Mouse (Mus musculus): ENCODE results near the gene Ddx60. TPM values are rescaled to one million over a fixed set of nuclear protein-coding genes. Genes with fewer than 3 reads are reported as not detected.

Ddx60 gene
- total RNA-seq, 2 experiments from 2014 or later = 0.72 to 1.4 TPM

DNA sequence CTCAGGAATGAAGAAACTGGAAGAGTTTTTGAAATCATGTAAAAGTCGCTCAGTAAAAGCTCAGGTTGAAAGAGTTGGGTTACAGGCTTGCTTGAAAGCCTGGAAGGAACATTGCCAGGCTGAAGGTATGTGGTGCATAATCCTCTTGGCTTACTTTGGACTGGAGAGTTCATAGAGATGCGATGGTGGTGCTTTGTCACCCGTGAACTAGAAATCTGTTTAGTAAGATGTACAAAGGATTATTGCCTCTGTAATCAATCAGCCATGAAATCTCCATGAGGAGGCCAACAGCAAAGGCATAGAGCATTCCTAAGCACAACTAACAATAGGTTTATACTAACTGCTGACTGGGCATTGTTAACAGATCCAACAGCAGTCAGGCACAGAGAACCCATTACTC is 41.7 kb downstream of the Ddx60 start:
- DNase-seq (ENCODE audit: low spot score in 2 of 2) = no peak
- intact Hi-C loops (cut with DNase I) = no loop called here

DNA sequence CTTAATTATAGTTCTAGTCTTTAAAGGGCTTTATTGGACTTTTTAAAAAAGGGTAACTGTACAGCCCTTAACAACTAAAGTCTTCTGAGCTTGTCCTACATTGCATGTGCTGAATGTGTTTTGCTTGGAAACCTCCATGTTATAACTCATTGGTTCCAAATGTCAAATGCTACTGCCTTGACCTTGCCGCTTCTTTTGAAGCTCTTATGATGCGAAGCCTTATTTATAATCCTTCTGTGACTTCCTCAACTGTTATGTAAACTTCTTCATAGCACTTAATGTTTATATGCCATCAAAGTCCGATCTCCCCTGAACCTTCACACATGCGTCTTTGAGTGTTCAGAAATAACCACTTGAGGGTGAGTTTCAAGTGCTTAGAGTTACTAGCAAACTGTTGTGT is 57.1 kb downstream of the Ddx60 start:
- DNase-seq (ENCODE audit: low spot score in 2 of 2) = no peak
- intact Hi-C loops (cut with DNase I) = no loop called here

DNA sequence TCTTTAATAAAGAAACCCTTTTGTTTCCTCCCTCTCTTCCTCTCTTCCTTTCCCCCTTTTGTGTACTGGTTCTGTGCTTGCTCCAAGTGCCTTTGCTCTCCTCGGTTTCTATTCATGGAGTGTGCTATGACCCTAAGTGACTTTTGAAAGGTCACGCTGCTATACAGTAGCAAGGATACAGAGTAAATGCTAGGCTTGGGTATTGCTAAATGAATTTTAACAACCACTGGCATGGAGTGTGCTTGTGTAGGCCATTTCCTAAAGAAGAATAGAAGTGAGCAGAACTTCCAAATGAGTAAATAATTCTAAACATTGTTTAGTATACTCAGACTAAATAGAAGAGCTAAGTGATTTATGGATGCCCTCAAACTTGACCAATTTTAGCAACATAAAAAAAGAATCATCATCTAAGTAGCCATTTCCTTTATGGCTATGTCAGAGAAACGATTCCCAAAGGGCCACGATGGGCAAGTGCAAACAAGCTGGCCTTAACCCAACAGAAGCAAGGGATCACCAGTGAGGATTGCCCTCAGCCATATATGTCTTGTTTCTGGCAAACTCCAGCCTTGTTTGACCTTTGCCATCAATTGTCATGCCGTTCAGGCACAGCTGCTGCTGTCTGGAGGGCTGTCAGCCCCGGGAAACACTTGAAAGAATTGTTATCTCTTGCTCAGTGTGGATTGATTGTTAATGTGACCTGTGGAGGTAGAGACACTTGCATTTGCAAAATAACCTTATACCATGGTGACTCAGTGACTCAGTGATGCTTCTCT is 58.0 kb downstream of the Ddx60 start:
- no peak for DNase-seq (ENCODE audit: low spot score in 2 of 2)
- intact Hi-C loops (cut with DNase I) = no loop called here

DNA sequence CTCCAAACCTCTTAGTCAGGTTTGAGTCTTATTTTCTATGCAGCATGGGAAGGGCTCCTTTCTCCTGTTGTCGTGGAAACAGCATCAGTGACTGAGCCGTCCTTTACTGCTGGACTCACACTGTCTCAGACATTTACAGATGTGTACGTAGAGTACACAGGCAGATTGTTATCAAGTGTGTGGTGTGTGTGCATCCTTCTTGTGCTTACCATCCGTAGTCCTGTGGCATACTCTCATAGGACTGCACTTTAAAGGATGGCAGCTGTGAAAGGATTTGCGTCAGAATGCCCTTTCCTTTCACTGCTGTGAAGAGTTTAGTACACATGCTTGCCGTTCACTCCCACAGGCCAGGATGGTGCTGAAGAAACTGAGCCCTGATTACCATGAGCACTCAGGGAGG is 61.6 kb downstream of the Ddx60 start:
- intact Hi-C loops (cut with DNase I) = no loop called here
- DNase-seq (ENCODE audit: low spot score in 2 of 2) = no peak

DNA sequence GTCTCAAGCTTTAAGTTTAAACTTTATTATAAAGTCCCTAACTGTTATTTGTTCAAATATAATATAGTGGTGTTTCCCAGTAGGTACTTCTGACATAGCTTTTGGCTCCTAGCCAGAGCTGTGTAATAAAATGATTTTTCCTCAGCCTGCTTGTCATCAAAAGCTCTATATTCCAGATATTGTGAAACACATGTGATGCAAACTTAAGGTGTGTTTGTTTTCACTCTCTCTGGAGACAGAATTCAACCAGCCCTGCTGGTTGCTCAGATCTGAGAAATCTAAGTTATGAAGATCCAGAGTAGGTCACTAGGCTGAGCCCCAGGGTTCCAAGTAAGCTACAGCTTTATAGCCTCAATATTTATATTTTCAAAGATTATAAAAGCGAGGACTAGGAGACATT is 64.9 kb downstream of the Ddx60 start:
- no peak for DNase-seq (ENCODE audit: low spot score in 2 of 2)
- intact Hi-C loops (cut with DNase I) = no loop called here

DNA sequence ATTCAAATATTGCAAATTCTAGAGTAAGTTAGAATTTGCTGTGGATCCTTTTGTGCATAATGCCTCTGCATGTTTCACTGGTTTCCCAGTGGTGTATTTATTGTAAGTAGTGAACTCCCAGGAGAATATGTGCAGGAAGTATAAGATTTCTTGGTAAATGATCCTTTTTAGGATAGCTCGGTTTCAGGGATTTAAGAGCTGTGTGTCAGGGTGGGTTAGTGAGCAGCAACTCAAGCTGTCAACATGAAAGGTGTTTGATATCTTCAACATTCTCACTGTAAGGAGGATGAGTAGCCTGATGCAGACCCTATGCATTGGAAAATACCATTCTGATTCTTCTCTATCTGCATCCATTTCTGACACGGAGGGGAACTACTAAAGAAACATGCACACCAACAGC is 69.2 kb downstream of the Ddx60 start:
- intact Hi-C loops (cut with DNase I) = no loop called here
- DNase-seq (ENCODE audit: low spot score in 2 of 2) = no peak

DNA sequence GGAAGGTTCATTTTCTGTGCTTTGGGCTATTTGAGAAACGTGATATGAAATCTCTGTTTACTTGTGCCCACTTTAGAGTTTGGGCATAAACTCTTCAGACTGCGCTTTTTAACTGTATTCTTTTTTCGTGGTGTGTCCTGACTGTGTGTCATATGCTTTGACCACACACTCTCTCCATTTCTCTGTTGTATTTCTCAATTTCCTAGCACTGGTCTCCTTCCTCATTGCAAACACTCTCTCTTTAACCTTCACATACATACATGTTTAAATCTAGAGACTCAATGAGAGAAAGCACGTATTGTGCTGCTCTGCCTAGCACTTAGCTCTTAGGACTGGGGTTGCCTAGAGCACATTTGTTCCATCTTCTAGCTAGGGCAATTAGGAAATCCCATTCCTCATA is 86.3 kb downstream of the Ddx60 start:
- intact Hi-C loops (cut with DNase I) = no loop called here
- no peak for DNase-seq (ENCODE audit: low spot score in 2 of 2)

DNA sequence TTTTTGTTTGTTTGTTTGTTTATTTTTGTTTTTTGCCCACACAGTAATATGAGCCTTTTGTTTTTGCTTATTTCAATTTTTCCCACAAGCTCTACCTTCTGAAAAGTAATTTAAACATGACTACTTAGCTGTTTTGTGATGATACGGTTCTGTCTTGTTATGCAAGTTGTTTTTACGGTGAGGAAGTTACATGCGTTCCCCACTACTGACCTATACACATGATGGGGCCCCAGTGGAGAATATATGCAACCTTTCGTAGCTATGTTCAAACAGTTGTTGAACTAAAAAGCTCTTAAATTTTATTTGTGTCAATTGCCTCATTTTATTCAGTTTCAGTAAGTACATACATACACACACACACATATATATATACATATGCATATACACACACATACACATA is 86.7 kb downstream of the Ddx60 start:
- intact Hi-C loops (cut with DNase I) = no loop called here

DNA sequence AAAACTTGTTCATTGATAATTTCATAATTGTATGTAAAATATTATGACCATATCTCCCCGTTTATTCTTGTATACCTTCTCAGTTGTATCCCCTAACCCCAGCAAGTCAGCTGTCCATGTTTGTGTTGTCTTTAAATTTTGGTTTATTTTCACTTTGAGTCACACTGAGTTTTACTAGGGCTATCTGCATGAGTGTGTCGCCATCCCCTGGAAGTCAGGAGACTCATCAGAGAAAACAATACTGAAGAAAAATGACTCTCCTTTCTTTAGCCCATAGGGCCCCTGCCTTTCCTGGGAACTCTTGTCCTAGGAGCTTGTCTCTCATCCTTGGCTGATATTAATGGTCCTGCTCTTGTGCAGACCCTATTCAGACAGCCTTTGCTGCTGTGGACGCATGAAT is 106.5 kb downstream of the Ddx60 start:
- no peak for DNase-seq (ENCODE audit: low spot score in 2 of 2)
- intact Hi-C loops (cut with DNase I) = no loop called here

More for the DNA sequence above, 86.7 kb downstream of the Ddx60 start:
- DNase-seq (ENCODE audit: low spot score in 2 of 2) = no peak

DNA sequence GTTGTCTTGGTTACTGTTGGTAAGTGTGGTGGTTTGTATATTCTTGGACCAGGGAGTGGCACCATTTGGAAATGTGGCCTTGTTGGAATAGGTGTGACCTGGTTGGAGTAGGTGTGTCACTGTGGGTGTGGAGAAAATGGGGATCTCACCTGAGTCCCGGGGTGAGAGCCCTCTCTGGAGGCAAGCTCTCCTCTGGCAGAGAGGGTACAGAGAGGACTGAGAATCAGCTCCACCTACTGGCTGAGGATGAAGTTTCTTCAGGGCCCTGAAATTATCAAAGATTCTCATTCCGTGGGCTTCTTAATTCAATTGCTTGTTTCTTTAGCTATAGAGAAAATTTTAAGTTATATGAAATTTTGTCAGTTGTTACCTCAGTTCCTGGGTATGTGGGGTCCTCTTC is 118.9 kb downstream of the Ddx60 start:
- no peak for DNase-seq (ENCODE audit: low spot score in 2 of 2)

DNA sequence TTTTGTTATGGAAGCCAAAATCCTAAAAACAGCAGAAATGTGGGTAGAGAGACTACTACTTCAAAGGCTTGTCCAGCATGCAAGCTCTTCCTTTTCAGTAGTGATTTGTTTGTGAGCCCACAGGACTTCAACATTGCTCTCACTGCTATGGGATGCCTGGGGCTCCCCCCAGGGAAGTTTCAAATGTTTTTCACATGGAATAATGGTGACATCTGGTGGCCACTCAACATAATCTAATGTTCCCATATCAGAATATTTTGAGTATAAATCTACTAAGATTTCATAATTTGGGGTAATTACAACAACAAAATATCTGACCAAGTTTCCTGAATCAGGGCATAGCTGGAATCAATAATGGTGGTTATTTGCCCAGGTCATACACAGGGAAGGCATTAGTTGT is 132.5 kb downstream of the Ddx60 start:
- intact Hi-C loops (cut with DNase I) = loop anchor here (2.0 to 5.0 kb wide), 2 partner anchors 166 to 518 kb away; no protein-coding TSS in a partner anchor
- DNase-seq (ENCODE audit: low spot score in 2 of 2) = no peak

More for the DNA sequence above, 118.9 kb downstream of the Ddx60 start:
- intact Hi-C loops (cut with DNase I) = no loop called here

DNA sequence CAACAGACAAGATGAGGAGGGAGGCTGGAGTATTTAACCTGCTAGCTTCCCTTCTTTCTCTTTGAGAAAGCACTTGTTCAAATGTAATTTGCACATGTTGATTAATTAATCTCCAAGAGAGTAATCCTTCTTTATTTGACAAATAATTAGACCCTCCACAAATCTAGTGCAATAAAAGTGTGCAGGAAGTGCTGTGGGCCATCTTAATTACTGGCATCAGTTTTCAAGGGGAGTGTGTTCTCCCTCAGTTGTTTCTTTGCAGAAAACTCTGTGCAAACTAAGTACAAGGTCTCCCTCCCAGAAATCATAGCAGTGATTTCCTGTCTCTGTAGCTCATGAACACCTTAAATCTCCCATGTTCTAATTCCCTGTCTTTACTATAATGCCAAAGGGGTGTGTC is 140.4 kb downstream of the Ddx60 start:
- DNase-seq (ENCODE audit: low spot score in 2 of 2) = no peak
- intact Hi-C loops (cut with DNase I) = no loop called here

DNA sequence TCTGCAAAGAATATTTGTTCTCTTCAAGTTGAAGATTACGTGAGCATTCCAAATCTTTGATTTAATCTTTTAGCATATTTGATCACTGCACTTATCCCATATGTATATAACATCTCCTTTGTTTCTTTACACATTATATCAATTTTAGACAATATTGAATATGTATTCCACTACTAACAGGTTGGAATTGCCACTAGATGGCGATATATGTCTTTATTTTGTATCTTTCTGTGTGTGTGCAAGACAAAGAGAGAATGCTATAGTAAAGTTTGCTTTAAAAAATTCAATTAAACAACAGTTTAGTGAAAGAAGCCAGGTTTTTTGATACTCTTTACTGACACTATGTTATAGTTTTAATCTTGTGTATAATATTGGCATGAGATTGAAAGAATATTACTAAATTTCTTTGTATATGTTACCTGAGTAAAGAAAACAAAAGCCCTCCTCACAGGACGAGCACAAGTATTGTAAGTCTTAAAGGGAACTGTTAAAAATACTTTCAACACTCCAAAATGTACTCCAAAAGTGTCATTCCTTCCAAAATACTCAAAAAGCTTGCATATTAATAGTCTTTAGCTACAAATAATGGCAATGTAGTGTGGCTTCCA is 152.4 kb downstream of the Ddx60 start:
- intact Hi-C loops (cut with DNase I) = loop anchor here (2.0 kb wide), 1 partner anchor 1797 kb away; no protein-coding TSS in a partner anchor
- DNase-seq (ENCODE audit: low spot score in 2 of 2) = no peak

DNA sequence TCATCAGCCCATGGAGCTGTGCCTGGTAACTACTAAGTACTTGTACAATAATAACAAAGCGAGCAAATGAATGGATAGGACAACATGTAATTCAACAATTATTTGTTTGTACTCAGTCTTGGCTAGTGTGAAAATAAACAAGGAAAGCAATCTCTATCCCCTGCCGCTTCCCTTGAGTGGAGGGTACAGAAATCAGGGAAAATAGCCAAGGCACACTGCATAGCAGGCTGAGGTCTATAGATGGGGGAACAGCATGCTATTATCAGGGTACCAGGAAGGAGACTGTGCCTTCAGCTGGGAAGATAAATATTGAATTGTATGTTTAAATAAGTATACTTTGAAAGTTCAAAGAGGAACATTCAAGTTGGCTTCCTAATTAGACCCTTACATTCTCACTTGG is 153.9 kb downstream of the Ddx60 start:
- DNase-seq (ENCODE audit: low spot score in 2 of 2) = no peak
- intact Hi-C loops (cut with DNase I) = loop anchor here (2.0 kb wide), 1 partner anchor 1795 kb away; no protein-coding TSS in a partner anchor

Other genes with a start within 250 kb of the Ddx60 start
- 1 to 10 TPM; 2.8 to 4.0 TPM for gene Palld, start 25.4 kb upstream of the Ddx60 start, total RNA-seq (2021)
- not detected for gene Anxa10, start 195.1 kb downstream of the Ddx60 start, total RNA-seq (2021)